Mouse (Mus musculus) liver, embryonic 15.5 days (tissue): Measurements from ENCODE around the gene Gm21969. TPM values are rescaled to one million over a fixed set of nuclear protein-coding genes. Genes with fewer than 3 reads are reported as not detected.

Experiments used
- ATAC-seq: fragments of 200-750 bp; cut with Nextera tagmentation; 2 replicates; pipeline ENCODE4 v1.8.0; 2017; ENCODE audit warnings: moderate number of reproducible peaks, mild to moderate bottlenecking, moderate library complexity; ENCODE audit not compliant: insufficient read depth
- H3K27ac ChIP-seq: fragments of 300-500 bp; sonication (generic); replicated peaks from 2 replicates; pipeline ENCODE4 v1.5.1; 2015; ENCODE audit warnings: mild to moderate bottlenecking, inconsistent platforms
- H3K27me3 ChIP-seq: fragments of 300-500 bp; sonication (generic); 2 replicates; pipeline ENCODE4 v1.6.1; 2015; ENCODE audit warnings: mild to moderate bottlenecking, inconsistent platforms
- H3K36me3 ChIP-seq: fragments of 300-500 bp; sonication (generic); replicated peaks from 2 replicates; pipeline ENCODE4 v1.6.1; 2015; ENCODE audit warnings: moderate library complexity, mild to moderate bottlenecking, inconsistent platforms
- H3K4me1 ChIP-seq: fragments of 300-500 bp; sonication (generic); replicated peaks from 2 replicates; pipeline ENCODE4 v1.6.1; 2015; ENCODE audit warnings: inconsistent platforms
- H3K4me2 ChIP-seq: fragments of 300-500 bp; sonication (generic); 2 replicates; pipeline ENCODE4 v1.6.1; 2015; ENCODE audit warnings: moderate library complexity, mild to moderate bottlenecking, inconsistent platforms
- H3K4me3 ChIP-seq: fragments of 300-500 bp; sonication (generic); replicated peaks from 2 replicates; pipeline ENCODE4 v1.5.1; 2015; ENCODE audit warnings: mild to moderate bottlenecking, inconsistent platforms
- H3K9ac ChIP-seq: fragments of 300-500 bp; sonication (generic); 2 replicates; pipeline ENCODE4 v1.6.1; 2015; ENCODE audit warnings: moderate library complexity, mild to moderate bottlenecking, inconsistent platforms
- H3K9me3 ChIP-seq: fragments of 300-500 bp; sonication (generic); replicated peaks from 2 replicates; pipeline ENCODE4 v1.6.1; 2016; ENCODE audit warnings: inconsistent platforms
- WGBS: fragments of 180-500 bp; shearing (Covaris S2); methylation state at CpG from one replicate; pipeline ENCODE4 v1.1.7; 2015; ENCODE audit warnings: mixed read lengths; ENCODE audit not compliant: insufficient replicate concordance; 5-methylcytosine and 5-hydroxymethylcytosine counted together
- polyA plus RNA-seq: library from polyadenylated mRNA; unstranded; fragments of >200 nt; fragmentation: Nextera tagmentation; extraction: Ambion mirVana; gene quantifications from 2 replicates; pipeline ENCODE4 v1.2.1, GENCODE M21; 2015

The Gm21969 gene
- polyA plus RNA-seq, 1 experiment from 2014 or later: not detected

DNA sequence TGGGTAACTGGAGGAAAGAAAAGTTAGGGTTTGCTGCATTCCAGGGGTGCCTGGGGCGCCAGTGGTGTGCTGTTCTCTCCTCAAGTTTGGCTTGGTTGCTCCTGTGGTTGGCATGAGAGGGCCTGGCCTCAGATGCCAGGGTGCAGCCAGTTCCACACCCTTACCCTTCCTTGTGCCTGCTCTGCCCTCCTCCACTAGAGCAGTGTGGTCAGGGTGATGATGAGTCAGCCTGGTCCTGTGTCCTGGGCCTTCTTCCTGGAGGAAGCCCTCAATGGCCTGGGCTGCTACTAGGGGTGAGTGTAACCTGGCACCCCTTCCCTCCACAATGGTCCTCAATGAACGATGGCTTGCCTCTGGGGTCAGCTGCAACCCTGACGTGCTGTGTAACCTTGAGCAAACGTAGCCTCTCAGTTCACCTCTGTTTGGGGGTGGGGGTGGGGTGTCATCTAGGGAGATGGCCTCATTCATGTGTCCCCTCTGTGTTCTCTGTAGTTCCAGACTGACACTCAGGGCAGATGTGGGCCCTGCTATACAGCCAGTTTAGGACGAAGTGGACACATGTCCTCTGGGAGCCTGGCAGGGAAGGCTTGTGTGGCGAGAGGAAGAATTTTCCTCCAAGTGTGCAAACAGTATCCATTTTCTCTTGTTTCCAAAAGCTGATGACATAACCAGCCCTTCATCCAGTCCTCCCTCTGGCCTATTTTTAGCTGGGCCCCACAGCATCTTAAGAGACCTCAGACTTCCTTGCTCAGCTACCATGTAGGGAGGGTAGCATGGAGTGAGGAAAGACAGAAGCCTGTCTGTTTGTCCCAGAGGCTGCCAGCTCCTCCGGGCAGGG lies 1.2 kb upstream of the Gm21969 start:
- Histone ChIP-seq H3K27me3 (no peaks in the 10 kb centered on the region; the same call in 1 of the 2 replicates), H3K9ac (no peak overlapping the region), H3K36me3 (0 out of 2 replicates have a peak, but pooled peaks cover 2% of the 10 kb centered on the region), H3K9me3 (no peaks in the 10 kb centered on the region), H3K27ac (0 out of 2 replicates have a peak overlapping the region, but pooled peaks have one; percentile 41), H3K4me1 (peaks cover 55% of the 10 kb centered on the region), H3K4me3 (no peak overlapping the region), H3K4me2 (no peak overlapping the region)
- 43% methylated on average over 7 of the region's 7 CpGs for WGBS
- ATAC-seq: no peak

DNA sequence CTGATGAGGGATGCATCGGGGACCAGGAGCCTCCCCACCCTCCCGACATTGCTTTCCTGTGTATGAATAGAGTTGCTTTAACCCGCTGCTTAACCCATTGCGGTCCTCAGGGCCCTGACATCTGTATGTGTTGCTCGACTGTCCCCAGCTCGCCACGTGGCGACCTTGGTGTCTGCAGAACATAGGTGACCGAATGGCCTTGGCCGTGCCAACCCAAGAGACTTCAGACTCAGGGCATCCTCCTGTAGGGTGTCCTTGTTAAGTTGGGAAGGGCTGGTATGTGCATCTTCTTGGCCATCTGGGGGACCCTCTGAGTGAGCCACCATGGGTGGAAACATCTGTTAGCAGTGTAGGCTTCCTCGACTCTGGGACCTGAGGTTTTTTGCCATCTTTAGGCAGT lies 2.2 kb downstream of the Gm21969 start:
- no peak for ATAC-seq
- Histone ChIP-seq H3K9me3 (no peaks in the 10 kb centered on the region), H3K27ac (no peak overlapping the region), H3K27me3 (no peaks in the 10 kb centered on the region), H3K9ac (no peak overlapping the region), H3K36me3 (0 out of 2 replicates have a peak, but pooled peaks cover 8% of the 10 kb centered on the region), H3K4me1 (peaks cover 25% of the 10 kb centered on the region), H3K4me3 (no peak overlapping the region), H3K4me2 (no peak overlapping the region)
- WGBS: 72% methylated on average over 11 of the region's 11 CpGs

DNA sequence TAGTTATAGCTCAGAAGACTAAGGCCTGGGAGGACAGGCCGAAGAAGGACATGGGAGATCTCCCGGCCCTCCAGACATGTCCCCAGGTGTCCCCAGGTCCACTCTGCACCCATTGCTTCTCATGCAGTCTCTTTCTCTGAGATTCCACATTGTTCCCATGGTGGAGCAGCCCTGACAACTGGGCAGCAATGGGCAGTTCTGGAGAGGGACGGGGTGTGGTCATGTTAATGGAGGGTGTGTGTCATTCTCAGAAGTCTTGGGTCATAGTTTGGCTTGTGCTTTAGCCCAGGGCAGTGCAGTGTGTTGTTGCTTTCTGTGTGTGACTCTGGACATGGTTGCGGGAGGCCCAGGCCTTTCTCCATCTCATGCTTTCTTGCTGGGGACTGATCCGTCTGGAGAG lies 3.7 kb downstream of the Gm21969 start:
- Histone ChIP-seq H3K9ac (no peak overlapping the region), H3K36me3 (0 out of 2 replicates have a peak, but pooled peaks cover 8% of the 10 kb centered on the region), H3K4me2 (no peak overlapping the region), H3K4me3 (no peak overlapping the region), H3K27ac (no peak overlapping the region), H3K27me3 (no peaks in the 10 kb centered on the region), H3K9me3 (no peaks in the 10 kb centered on the region), H3K4me1 (peaks cover 22% of the 10 kb centered on the region)
- ATAC-seq: no peak
- WGBS: 78% methylated on average over 5 of the region's 5 CpGs

DNA sequence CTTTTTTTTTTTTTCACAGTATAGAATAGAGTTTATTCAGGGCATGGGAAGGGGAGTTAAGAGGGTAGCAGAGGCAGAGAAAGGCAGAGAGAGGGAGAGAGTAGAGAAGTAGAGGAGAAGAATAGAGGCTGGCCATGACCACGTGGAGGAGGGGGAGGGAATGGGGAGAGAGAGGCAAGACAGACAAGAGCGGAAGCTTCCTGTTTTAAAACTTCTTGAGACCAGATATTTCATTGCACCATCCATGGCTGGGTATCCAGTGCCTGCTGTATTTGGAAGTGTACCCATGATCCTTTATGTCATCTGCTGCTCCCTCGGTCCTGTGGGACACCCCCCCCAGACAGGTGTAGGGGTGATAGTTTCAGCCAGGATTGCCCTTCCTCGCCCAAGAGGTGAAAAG lies 6.0 kb downstream of the Gm21969 start:
- H3K9me3 ChIP-seq: no peaks in the 10 kb centered on the region

DNA sequence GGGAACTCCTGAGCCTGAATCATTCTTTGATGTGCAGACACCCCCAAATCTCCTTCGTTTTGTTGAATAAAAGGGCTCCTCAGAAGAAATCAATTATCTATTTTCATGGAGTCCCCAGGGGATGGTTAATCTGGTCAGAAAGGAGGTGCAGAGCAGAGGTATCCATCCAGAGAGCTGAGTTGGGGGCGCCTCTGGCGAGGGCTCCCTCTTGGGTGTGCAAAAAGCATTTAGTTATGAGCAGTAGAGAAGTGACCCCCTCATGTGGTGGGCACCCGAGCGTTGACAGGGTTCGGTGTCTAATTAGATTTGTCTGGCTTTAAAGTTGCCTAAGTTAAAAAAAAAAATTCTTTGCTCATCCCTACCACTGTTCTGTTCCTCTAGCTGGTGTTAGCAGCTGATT lies 8.0 kb downstream of the Gm21969 start:
- H3K4me3 ChIP-seq: no peak overlapping the region
- no peaks in the 10 kb centered on the region for H3K27me3 ChIP-seq
- H3K9ac ChIP-seq: no peak overlapping the region
- H3K9me3 ChIP-seq: no peaks in the 10 kb centered on the region
- ATAC-seq: no peak
- peaks cover 30% of the 10 kb centered on the region for H3K36me3 ChIP-seq
- H3K4me1 ChIP-seq: peaks cover 16% of the 10 kb centered on the region
- whole genome bisulfite sequencing: 50% methylated on average over 6 of the region's 6 CpGs
- no peak overlapping the region for H3K27ac ChIP-seq
- H3K4me2 ChIP-seq: no peak overlapping the region

More for the DNA sequence above, 6.0 kb downstream of the Gm21969 start:
- H3K9ac ChIP-seq: no peak overlapping the region
- H3K4me2 ChIP-seq: no peak overlapping the region
- peaks cover 19% of the 10 kb centered on the region for H3K36me3 ChIP-seq
- no peak for ATAC-seq
- H3K27ac ChIP-seq: no peak overlapping the region
- peaks cover 9% of the 10 kb centered on the region; the same call in 1 of the 2 replicates for H3K4me1 ChIP-seq
- H3K4me3 ChIP-seq: no peak overlapping the region
- WGBS: 37% methylated on average over 4 of the region's 4 CpGs
- no peaks in the 10 kb centered on the region for H3K27me3 ChIP-seq

DNA sequence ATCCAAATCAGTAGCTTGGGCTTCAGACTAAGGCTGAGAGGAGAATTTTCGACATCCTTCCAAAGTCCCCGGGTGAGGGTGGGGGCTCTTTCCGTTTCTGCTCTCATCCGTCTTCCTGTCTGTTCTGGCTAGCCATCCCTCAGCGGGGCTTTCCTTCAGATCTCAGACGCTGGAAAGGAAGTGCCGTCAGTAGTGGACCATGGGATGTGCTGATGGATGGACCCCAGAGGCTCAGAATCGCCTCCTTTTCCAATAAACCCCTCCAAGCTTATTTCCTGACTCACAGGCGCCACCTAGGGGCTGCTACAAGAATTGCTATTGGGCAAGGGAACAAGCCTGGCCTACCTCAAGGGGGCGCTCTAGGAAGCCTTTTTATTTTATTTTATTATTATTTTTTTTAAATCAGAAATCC lies 8.6 kb downstream of the Gm21969 start:
- WGBS: 8% methylated on average over 10 of the region's 10 CpGs
- Histone ChIP-seq H3K4me2 (no peak overlapping the region), H3K4me3 (no peak overlapping the region), H3K9me3 (no peaks in the 10 kb centered on the region), H3K36me3 (peaks cover 30% of the 10 kb centered on the region), H3K27ac (no peak overlapping the region), H3K27me3 (no peaks in the 10 kb centered on the region), H3K9ac (no peak overlapping the region), H3K4me1 (peaks cover 21% of the 10 kb centered on the region)
- no peak for ATAC-seq

DNA sequence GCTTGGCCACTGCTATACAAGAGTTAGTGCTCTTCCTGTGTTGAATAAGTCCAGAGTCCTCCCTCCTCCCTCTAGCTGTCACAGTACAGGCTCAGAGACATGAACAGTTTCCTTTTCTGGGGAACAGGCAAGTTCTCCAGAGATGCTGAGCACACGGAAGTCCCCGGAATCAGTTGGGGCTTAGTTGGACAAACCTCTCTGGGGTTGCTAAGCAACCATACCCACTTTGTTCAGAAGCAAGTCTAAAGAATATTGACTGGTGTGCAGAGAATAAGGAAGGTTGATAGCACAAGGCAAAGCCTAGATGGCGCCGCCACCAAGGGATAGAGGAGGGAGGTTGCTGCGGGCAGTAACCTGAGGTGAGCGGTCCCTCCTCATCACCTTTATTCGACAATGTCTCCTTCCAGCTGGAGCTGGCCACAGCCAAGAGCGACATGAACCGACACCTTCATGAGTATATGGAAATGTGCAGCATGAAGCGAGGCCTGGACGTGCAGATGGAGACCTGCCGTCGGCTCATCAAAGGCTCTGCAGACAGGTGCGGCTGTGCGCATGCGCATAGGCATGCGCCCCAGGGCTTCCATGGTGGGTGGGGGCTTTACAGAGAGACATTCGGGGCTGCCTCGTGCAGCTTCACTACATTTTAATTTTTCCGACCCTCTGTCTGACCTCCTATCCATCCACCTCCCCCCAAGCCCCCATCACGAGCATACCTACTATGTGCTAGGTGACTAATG lies 11.7 kb downstream of the Gm21969 start:
- no peak for ATAC-seq
- H3K27me3 ChIP-seq: no peaks in the 10 kb centered on the region
- peaks cover 41% of the 10 kb centered on the region for H3K4me1 ChIP-seq
- no peak overlapping the region for H3K9ac ChIP-seq
- WGBS: 85% methylated on average over 21 of the region's 21 CpGs
- no peaks in the 10 kb centered on the region for H3K9me3 ChIP-seq
- no peak overlapping the region for H3K4me3 ChIP-seq
- no peak overlapping the region for H3K27ac ChIP-seq
- H3K36me3 ChIP-seq: peaks cover 28% of the 10 kb centered on the region
- H3K4me2 ChIP-seq: no peak overlapping the region

DNA sequence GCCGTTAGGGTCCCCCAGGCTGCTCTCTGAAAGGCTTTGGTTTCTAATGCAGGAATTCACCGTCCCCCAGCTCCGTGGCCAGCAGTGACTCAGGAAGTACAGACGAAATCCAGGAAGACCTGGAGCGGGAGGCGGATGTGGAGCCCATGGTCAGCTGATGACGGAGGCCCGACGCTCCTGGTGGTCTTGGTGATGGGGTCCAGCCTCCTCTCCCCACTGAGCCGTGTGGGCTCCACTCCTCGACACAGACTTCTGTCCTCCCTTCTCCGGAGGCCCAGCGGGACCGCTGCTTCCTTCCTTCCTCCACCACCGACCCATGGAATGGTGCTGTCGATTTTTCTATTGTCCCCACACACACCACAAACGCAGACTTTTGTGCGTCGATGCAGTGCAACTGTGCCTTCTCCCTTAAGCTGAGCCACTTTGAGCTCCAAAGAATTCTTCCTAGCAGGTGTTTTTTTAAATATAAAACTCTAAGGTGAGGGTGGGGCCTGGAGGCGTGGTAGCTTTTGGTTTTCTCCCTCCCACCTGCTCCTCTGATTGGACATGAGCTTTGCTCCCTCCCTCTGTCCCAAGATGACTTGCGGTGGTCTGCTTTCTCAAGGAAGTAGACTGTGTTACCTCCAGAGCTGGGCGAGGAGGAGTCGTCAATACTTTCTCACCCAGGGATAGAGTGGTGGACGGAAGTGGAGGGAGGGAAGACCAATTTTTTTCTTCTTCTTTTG lies 13.5 kb downstream of the Gm21969 start:
- Histone ChIP-seq H3K9me3 (no peaks in the 10 kb centered on the region), H3K4me3 (peak overlapping the region; percentile 65), H3K4me2 (peak overlapping the region; percentile 79), H3K9ac (peak overlapping the region; percentile 57), H3K27me3 (no peaks in the 10 kb centered on the region), H3K27ac (peak overlapping the region; percentile 60), H3K4me1 (peaks cover 37% of the 10 kb centered on the region), H3K36me3 (peaks cover 28% of the 10 kb centered on the region)
- 2% methylated on average over 24 of the region's 24 CpGs for WGBS
- peak; percentile 87 for ATAC-seq

DNA sequence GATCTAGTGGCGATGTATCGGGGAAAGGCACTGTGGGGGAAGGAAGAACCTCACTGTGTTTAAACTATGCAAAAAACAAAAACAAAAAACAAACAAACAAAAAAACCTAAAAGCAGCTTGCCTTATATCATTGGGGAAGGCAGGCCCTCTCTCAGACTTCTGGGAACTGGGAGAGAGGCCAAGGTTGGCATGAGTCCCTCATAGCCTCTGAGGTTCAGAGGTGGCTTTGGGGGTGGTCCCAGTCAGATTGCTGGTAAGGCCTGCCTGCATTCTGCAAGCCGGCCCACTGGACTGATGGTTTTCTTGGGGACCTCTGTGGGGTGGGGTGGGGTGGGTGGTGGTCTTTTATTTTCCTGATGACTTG lies 14.0 kb downstream of the Gm21969 start:
- ATAC-seq: no peak
- Histone ChIP-seq H3K27me3 (no peaks in the 10 kb centered on the region), H3K36me3 (peaks cover 28% of the 10 kb centered on the region), H3K4me3 (peak overlapping the region; percentile 65), H3K4me1 (peaks cover 40% of the 10 kb centered on the region), H3K9me3 (no peaks in the 10 kb centered on the region), H3K9ac (peak overlapping the region; percentile 57), H3K4me2 (peak overlapping the region; percentile 79), H3K27ac (peak overlapping the region; percentile 60)
- WGBS: 31% methylated on average over 3 of the region's 3 CpGs

DNA sequence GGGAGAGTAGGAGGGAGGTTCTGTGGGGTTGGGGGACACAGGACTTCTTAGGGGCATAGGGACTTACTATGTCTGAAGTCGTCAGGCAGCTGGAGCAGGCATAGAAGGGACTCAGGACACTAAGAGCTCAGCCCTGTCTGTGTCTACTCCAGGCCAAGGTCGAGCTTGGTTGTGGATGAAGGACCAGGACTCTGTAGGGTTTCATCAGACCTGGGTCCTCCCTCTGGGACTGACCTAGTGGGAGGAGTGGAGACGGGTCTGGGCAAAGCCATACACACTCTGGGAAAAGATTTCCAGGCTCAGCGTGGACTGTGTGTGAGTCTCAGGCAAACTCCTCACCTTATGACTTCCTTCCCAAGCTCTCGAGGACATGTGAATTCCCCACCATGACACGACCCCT lies 16.8 kb downstream of the Gm21969 start:
- Histone ChIP-seq H3K36me3 (peaks cover 10% of the 10 kb centered on the region; the same call in 1 of the 2 replicates), H3K4me1 (peaks cover 62% of the 10 kb centered on the region), H3K27ac (no peak overlapping the region), H3K4me3 (no peak overlapping the region), H3K9ac (no peak overlapping the region), H3K27me3 (no peaks in the 10 kb centered on the region), H3K4me2 (no peak overlapping the region), H3K9me3 (no peaks in the 10 kb centered on the region)
- WGBS: 51% methylated on average over 6 of the region's 6 CpGs
- no peak for ATAC-seq
